Mouse (Mus musculus) limb, embryonic 15.5 days (tissue): ENCODE results near the gene Serpina3a. TPM values are rescaled to one million over a fixed set of nuclear protein-coding genes. Genes with fewer than 3 reads are reported as not detected.

ENCODE experiments used
- ATAC-seq: fragments of 200-750 bp; cut with Nextera tagmentation; 2 replicates; pipeline ENCODE4 v1.8.0; 2017; ENCODE audit warnings: low read depth, moderate TSS enrichment; ENCODE audit not compliant: insufficient number of reproducible peaks, low FRiP score, low TSS enrichment
- H3K27ac ChIP-seq: fragments of 300-500 bp; sonication (generic); 2 replicates; pipeline ENCODE4 v1.5.1; 2015; ENCODE audit warnings: moderate library complexity, mild to moderate bottlenecking, inconsistent platforms
- H3K27me3 ChIP-seq: fragments of 300-500 bp; sonication (generic); 2 replicates; pipeline ENCODE4 v1.6.1; 2015; ENCODE audit warnings: inconsistent platforms
- H3K36me3 ChIP-seq: fragments of 300-500 bp; sonication (generic); 2 replicates; pipeline ENCODE4 v1.6.1; 2015; ENCODE audit warnings: inconsistent platforms
- H3K4me1 ChIP-seq: fragments of 300-500 bp; sonication (generic); 2 replicates; pipeline ENCODE4 v1.6.1; 2015; ENCODE audit warnings: inconsistent platforms
- H3K4me2 ChIP-seq: fragments of 300-500 bp; sonication (generic); 2 replicates; pipeline ENCODE4 v1.6.1; 2015; ENCODE audit warnings: mild to moderate bottlenecking, inconsistent platforms
- H3K4me3 ChIP-seq: fragments of 300-500 bp; sonication (generic); 2 replicates; pipeline ENCODE4 v1.5.1; 2015; ENCODE audit warnings: mild to moderate bottlenecking, inconsistent platforms
- H3K9ac ChIP-seq: fragments of 300-500 bp; sonication (generic); 2 replicates; pipeline ENCODE4 v1.6.1; 2015; ENCODE audit warnings: inconsistent platforms
- H3K9me3 ChIP-seq: fragments of 300-500 bp; sonication (generic); 2 replicates; pipeline ENCODE4 v1.6.1; 2016; ENCODE audit warnings: inconsistent platforms
- WGBS: fragments of 180-500 bp; shearing (Covaris S2); methylation state at CpG from one replicate; pipeline ENCODE4 v1.1.7; 2015; 5-methylcytosine and 5-hydroxymethylcytosine counted together
- polyA plus RNA-seq: library from polyadenylated mRNA; unstranded; fragments of >200 nt; fragmentation: Nextera tagmentation; extraction: Ambion mirVana; gene quantifications from 2 replicates; pipeline ENCODE4 v1.2.1, GENCODE M21; 2015

Gene Serpina3a
- polyA plus RNA-seq, 1 experiment from 2014 or later = not detected

DNA sequence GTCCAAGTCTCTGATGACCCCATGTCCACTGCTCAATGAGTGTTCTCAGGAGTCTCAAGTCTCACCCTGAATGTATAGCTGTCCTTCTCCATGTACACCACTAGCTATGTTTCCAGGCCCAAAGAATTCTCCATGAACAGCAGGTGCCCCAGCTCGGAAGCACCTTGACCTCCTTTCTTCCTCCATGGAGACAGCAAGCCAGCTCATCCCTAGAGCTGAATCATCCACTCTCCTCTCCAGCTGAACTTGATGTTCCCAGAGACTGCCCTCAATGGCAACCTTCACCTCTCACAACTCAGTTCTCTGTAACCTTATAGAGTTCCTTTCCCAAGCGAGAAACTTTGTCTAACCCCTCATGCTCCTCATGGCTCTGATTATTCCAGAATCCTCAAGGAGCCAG lies 33.0 kb downstream of the Serpina3a start:
- Histone ChIP-seq H3K4me2 (no peak overlapping the region), H3K4me3 (no peak overlapping the region), H3K4me1 (no peaks in the 10 kb centered on the region), H3K9me3 (no peaks in the 10 kb centered on the region), H3K27ac (no peak overlapping the region), H3K27me3 (no peaks in the 10 kb centered on the region), H3K9ac (no peak overlapping the region), H3K36me3 (no peaks in the 10 kb centered on the region)
- no peak for ATAC-seq
- 87% methylated on average over 2 of the region's 2 CpGs for WGBS

DNA sequence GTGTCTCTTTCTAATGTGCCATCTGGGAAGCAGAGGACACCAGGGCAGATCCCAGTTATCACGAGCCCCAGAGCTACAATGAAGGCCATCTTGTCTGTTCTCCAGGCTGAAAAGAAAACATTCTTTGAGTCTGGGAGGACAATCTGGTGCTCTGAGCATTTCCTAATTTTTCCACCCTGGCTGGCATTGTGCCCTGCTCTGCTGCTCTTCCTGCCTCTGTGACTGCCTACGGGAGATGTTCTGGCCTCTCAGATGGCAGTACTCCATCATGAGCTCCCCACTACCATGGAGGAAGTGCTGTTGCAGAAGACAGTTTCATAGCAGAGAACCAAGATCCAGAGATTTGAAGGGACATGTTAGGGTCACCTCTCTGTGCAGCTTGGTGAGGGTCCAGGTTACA lies 39.5 kb downstream of the Serpina3a start:
- H3K27me3 ChIP-seq = no peaks in the 10 kb centered on the region
- H3K9ac ChIP-seq = no peak overlapping the region
- H3K4me1 ChIP-seq = no peaks in the 10 kb centered on the region
- WGBS = 72% methylated on average over 2 of the region's 2 CpGs
- no peak overlapping the region for H3K4me2 ChIP-seq
- H3K36me3 ChIP-seq = no peaks in the 10 kb centered on the region
- H3K27ac ChIP-seq = no peak overlapping the region
- H3K9me3 ChIP-seq = no peaks in the 10 kb centered on the region
- no peak for ATAC-seq
- H3K4me3 ChIP-seq = no peak overlapping the region

DNA sequence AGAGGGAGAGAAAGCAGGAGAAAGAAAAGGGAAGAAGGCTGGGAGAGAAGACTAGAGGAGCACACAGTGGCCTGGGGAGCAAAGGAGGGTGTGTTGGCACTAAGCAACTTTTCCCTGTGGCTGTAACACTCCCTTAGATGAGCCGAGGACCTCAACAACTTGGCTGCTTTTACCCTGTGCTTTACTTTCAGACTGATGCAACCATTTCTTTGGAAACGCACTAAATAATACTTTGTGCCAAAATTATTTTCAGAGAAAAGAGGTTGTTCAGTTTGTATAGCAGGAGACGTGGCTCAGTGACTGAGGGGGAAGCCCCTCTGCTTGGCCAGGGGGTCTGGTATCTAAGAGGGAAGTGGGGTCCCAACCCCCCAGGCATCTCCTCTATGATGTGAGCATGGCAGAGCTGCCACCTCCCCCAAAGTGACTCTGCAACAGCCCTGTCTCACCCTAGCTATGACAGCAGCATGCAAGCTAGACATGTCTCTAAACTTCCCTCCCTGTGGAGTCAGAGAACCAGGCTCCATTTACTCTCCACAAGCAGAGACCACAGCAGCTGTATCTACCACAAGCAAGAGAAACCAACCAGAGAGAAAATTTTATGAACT lies 40.6 kb downstream of the Serpina3a start:
- no peaks in the 10 kb centered on the region for H3K27me3 ChIP-seq
- 71% methylated on average over 3 of the region's 3 CpGs for WGBS
- H3K4me2 ChIP-seq = no peak overlapping the region
- H3K4me3 ChIP-seq = no peak overlapping the region
- H3K36me3 ChIP-seq = no peaks in the 10 kb centered on the region
- H3K9ac ChIP-seq = no peak overlapping the region
- no peak; the same call in 1 of the 2 replicates for ATAC-seq
- H3K9me3 ChIP-seq = no peaks in the 10 kb centered on the region
- H3K27ac ChIP-seq = no peak overlapping the region
- no peaks in the 10 kb centered on the region for H3K4me1 ChIP-seq

DNA sequence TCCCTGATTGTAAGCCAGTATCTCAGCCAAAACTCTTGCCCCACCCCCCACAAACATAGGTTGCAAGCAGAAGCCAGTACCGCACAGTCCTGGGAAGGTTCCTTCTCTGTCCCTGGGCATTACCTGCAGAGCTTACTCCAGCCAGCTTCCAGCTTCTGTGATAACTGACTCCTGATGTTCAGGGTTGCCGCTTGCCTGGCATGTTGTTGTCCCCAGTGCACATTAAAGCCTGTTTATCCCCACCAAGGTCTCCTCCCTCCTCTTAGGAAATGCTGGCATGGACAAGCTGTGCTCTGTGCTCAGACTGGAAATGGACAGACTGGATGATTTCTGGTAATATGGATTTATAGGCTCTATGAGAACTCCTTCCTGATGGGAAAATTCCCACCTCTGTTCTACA lies 41.1 kb downstream of the Serpina3a start, which contains the start of gene Serpina3c:
TSS of gene Serpina3c (minus strand) at position 215 of the 400 bp plus-strand sequence.
- no peak within 1 kb of the TSS for H3K4me3 ChIP-seq

More for the DNA sequence above, 41.1 kb downstream of the Serpina3a start, which contains the start of gene Serpina3c:
- ATAC-seq = no peak
- H3K4me1 ChIP-seq = no peaks in the 10 kb centered on the region
- H3K9ac ChIP-seq = no peak within 1 kb of the TSS
- 82% methylated on average over 2 of the region's 2 CpGs for WGBS
- H3K36me3 ChIP-seq = no peaks in the 10 kb centered on the region
- no peak within 1 kb of the TSS for H3K4me2 ChIP-seq
- no peaks in the 10 kb centered on the region for H3K9me3 ChIP-seq
- no peak within 1 kb of the TSS for H3K27ac ChIP-seq
- H3K27me3 ChIP-seq = no peaks in the 10 kb centered on the region

Other genes starting within 250 kb of the Serpina3a start
- 0.31 and 1.9 TPM in 2 replicates for gene Serpina1a, start 249.2 kb upstream of the Serpina3a start, polyA plus RNA-seq
- 0.15 and 1.1 TPM in 2 replicates for gene Serpina1c, start 207.8 kb upstream of the Serpina3a start, polyA plus RNA-seq
- gene Serpina1e, start 153.7 kb upstream of the Serpina3a start, polyA plus RNA-seq = 0.12 and 0.82 TPM in 2 replicates
- gene Serpina11, start 122.8 kb upstream of the Serpina3a start, polyA plus RNA-seq = not detected in 2 replicates
- gene Serpina9, start 99.0 kb upstream of the Serpina3a start, polyA plus RNA-seq = 0.24 and 0.51 TPM in 2 replicates
- 0.31 and 1.4 TPM in 2 replicates for gene Serpina12, start 68.3 kb upstream of the Serpina3a start, polyA plus RNA-seq
- gene Serpina5, start 11.6 kb upstream of the Serpina3a start, polyA plus RNA-seq = not detected in 2 replicates
- 0.27 and 0.35 TPM in 2 replicates for gene Serpina3b, start 15.3 kb downstream of the Serpina3a start, polyA plus RNA-seq
- gene Serpina3c, start 41.1 kb downstream of the Serpina3a start, polyA plus RNA-seq = 0.09 TPM in 1 of 2 replicates, not detected in the other
- gene Serpina3f, start 101.8 kb downstream of the Serpina3a start, polyA plus RNA-seq = not detected in 2 replicates
- gene Serpina3g, start 123.5 kb downstream of the Serpina3a start, polyA plus RNA-seq = 0.65 and 0.98 TPM in 2 replicates
- gene Serpina3i, start 150.4 kb downstream of the Serpina3a start, polyA plus RNA-seq = 1.1 and 2.9 TPM in 2 replicates
- gene Serpina3j, start 201.8 kb downstream of the Serpina3a start, polyA plus RNA-seq = 3.6 and 6.2 TPM in 2 replicates
- gene Serpina3k, start 225.8 kb downstream of the Serpina3a start, polyA plus RNA-seq = not detected in 2 replicates
- gene Serpina3m, start 225.8 kb downstream of the Serpina3a start, polyA plus RNA-seq = not detected in 2 replicates